Mouse (Mus musculus) megakaryocyte, embryonic 14.5 days (primary cell): ENCODE data around the gene Gabrr2.

Experiments used
- FLI1 ChIP-seq: IDR thresholded peaks from 2 replicates; pipeline ENCODE4 v1.6.1; 2012; ENCODE audit warnings: low read length, inconsistent platforms, mixed read lengths
- GATA1 ChIP-seq: IDR thresholded peaks from 3 replicates; pipeline ENCODE4 v1.6.1; 2012; ENCODE audit warnings: mixed read lengths, low read length, inconsistent platforms, borderline replicate concordance

DNA sequence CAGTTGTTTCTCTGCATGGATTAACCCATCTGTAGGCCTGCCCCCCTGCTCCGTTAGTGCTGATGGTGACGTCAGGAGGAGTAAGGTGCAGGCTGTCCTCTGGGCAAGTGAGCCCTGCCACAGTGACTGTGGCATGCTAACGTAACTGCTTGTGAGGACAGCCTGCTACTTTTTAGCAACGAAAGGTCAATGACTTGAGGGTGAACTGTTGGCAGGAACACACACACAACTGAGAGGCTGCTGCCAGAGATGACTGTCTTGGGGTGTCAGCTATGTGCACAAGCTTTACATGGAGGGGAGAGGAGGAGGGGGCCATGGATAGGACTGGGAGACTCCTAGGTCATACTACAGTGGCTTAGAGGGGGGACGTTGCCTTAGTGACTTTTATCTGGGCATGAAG, 12.1 kb downstream of the Gabrr2 start:
- no peak for TF ChIP-seq GATA1
- TF ChIP-seq FLI1: no peak
